Mouse (Mus musculus) bone marrow, adult 2 months (tissue): Measurements from ENCODE around the gene Nle1.

ENCODE experiments used
- CTCF ChIP-seq: fragments of 200-500 bp; IDR thresholded peaks from 2 replicates; pipeline ENCODE4 v1.5.1; 2011; ENCODE audit warnings: low read length, control low read depth; ENCODE audit not compliant: control insufficient read depth, insufficient read depth
- POLR2A ChIP-seq: fragments of 200-500 bp; IDR thresholded peaks from 2 replicates; pipeline ENCODE4 v1.6.1; 2011; ENCODE audit warnings: low read depth, mild to moderate bottlenecking, control low read depth, low read length, borderline replicate concordance; ENCODE audit not compliant: control insufficient read depth

DNA sequence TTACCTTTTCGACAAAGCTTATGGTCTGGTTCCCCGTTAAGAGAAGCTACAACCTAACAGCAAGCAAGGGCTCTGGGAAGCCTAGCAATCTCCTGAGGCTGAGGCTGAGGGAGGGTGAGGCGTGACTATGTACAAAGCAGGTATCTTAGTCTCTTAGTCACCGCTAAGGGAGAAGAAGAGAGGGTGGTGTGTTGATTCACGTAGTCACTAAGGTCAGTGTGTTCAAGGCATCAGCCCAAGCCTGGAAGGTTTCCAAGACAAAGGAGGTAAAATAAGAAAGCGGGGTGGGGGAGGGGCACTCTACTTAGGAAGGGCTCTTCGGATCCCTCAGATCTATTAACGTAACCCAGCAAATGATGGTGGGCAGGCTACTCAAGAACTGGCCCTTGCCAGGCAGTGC lies 46.7 kb downstream of the Nle1 start:
- TF ChIP-seq CTCF (no peak), POLR2A (no peak)
